ENCODE assay signal across 28 mouse cellular contexts in genomic region chr6:91767550-91767949, GRCm38 (mm10). TPM values are rescaled to one million over a fixed set of nuclear protein-coding genes. Genes with fewer than 3 reads are reported as not detected.
DNase-seq lines count a peak whose midpoint lies in the region; ATAC-seq and TF ChIP-seq lines count a peak whose summit lies in the region.
"Had no signal": no experiment of that assay in that cellular context is flagged by ENCODE, and none has a peak within 500 bp of the region (broad histone marks: within the 10 kb centered on the region; RNA-seq: fewer than 3 reads in every experiment).

No protein-coding gene starts in this region.

- no peak overlapping the region for H3K27ac ChIP-seq in lung, postnatal 0 days (ENCODE audit: low read length)
- H3K27ac ChIP-seq in CH12.LX (ENCODE audit: insufficient read depth, low read depth): no peak overlapping the region
- H3K27ac ChIP-seq in limb, embryonic 10.5 days: no peak overlapping the region
- no peak overlapping the region for H3K27ac ChIP-seq in kidney, embryonic 16.5 days (ENCODE audit: low read length)
- no peak overlapping the region for H3K27ac ChIP-seq in hindbrain, postnatal 0 days
- H3K27ac ChIP-seq: embryonic facial prominence, embryonic 10.5 days; embryonic facial prominence, embryonic 13.5 days; forebrain, embryonic 13.5 days; heart, adult 2 months; hindbrain, embryonic 12.5 days; hindbrain, embryonic 15.5 days; intestine, embryonic 15.5 days had no signal

- 58% methylated on average over 8 of the region's 8 CpGs for WGBS in lung, postnatal 0 days
- 87% methylated on average over 8 of the region's 8 CpGs for whole genome bisulfite sequencing in limb, embryonic 10.5 days
- WGBS in kidney, embryonic 16.5 days: 81% methylated on average over 8 of the region's 8 CpGs
- WGBS in hindbrain, postnatal 0 days: 86% methylated on average over 8 of the region's 8 CpGs

- TF ChIP-seq RAD21 in CH12.LX (IDR thresholded peaks at IDR 0.05; ENCODE audit: low read depth, low read length): no peak

- H3K79me2 ChIP-seq in CH12.LX (replicated peaks; ENCODE audit: control insufficient read depth, extremely low read depth, insufficient read depth, poor library complexity, severe bottlenecking): no peaks in the 10 kb centered on the region

- no peaks in the 10 kb centered on the region for H3K27me3 ChIP-seq in lung, postnatal 0 days (replicated peaks; ENCODE audit: insufficient read depth, low read length)
- H3K27me3 ChIP-seq in CH12.LX (replicated peaks): peaks cover 7% of the 10 kb centered on the region
- no peaks in the 10 kb centered on the region for H3K27me3 ChIP-seq in limb, embryonic 10.5 days (ENCODE audit: low read depth, poor library complexity, severe bottlenecking)
- H3K27me3 ChIP-seq in kidney, embryonic 16.5 days (ENCODE audit: insufficient read depth, low read length): no peaks in the 10 kb centered on the region
- H3K27me3 ChIP-seq in hindbrain, postnatal 0 days (ENCODE audit: insufficient read depth, low read length): no peaks in the 10 kb centered on the region
- H3K27me3 ChIP-seq: embryonic facial prominence, embryonic 13.5 days; forebrain, embryonic 13.5 days; hindbrain, embryonic 12.5 days; hindbrain, embryonic 15.5 days; intestine, embryonic 15.5 days had no signal

- dilution Hi-C loops in CH12.LX (cut with MboI; ENCODE audit: extremely low pct_ligation_motif_present, extremely low pct_unique_long_range_greater_than_20kb, low sequenced_read_pairs): no loop called here

- no peaks in the 10 kb centered on the region for H3K9me3 ChIP-seq in lung, postnatal 0 days (ENCODE audit: low read length)
- peaks cover 3% of the 10 kb centered on the region for H3K9me3 ChIP-seq in CH12.LX (replicated peaks; ENCODE audit: low read length)
- no peaks in the 10 kb centered on the region for H3K9me3 ChIP-seq in limb, embryonic 10.5 days (replicated peaks)
- no peaks in the 10 kb centered on the region; the same call in 1 of the 2 replicates for H3K9me3 ChIP-seq in kidney, embryonic 16.5 days (ENCODE audit: low read length)
- H3K9me3 ChIP-seq in hindbrain, postnatal 0 days (ENCODE audit: low read length): no peaks in the 10 kb centered on the region
- H3K9me3 ChIP-seq: hindbrain, embryonic 15.5 days; intestine, embryonic 15.5 days had no signal

- ATAC-seq in lung, postnatal 0 days: no peak; the same call in 1 of the 2 replicates
- 0 out of 2 replicates have a peak, but pooled peaks have one; percentile 47 for ATAC-seq in common myeloid progenitor, adult 5-6 weeks (replicated peaks; ENCODE audit: low read depth, poor library complexity, severe bottlenecking)
- no peak for ATAC-seq in kidney, embryonic 16.5 days (ENCODE audit: low FRiP score, low TSS enrichment)
- no peak for ATAC-seq in hindbrain, postnatal 0 days
- ATAC-seq: activated CD4-positive, CD25-positive, alpha-beta regulatory T cell, adult 4 months; forebrain, embryonic 13.5 days; forebrain, embryonic 16.5 days; intestine, embryonic 15.5 days had no signal

- no peak overlapping the region for H3K4me2 ChIP-seq in lung, postnatal 0 days (replicated peaks; ENCODE audit: low read depth, low read length)
- H3K4me2 ChIP-seq in CH12.LX (ENCODE audit: insufficient read depth, low read depth, poor library complexity, severe bottlenecking): peak overlapping the region; percentile 62
- H3K4me2 ChIP-seq in kidney, embryonic 16.5 days (replicated peaks; ENCODE audit: low read depth, low read length): no peak overlapping the region
- no peak overlapping the region for H3K4me2 ChIP-seq in hindbrain, postnatal 0 days (ENCODE audit: low read depth, low read length)
- H3K4me2 ChIP-seq: embryonic facial prominence, embryonic 13.5 days; forebrain, embryonic 13.5 days; heart, embryonic 11.5 days; hindbrain, embryonic 12.5 days; hindbrain, embryonic 15.5 days; intestine, embryonic 15.5 days had no signal

- H3K9ac ChIP-seq in lung, postnatal 0 days (replicated peaks; ENCODE audit: low read depth): no peak overlapping the region
- no peak overlapping the region for H3K9ac ChIP-seq in CH12.LX (ENCODE audit: insufficient read depth, low read depth)
- no peak overlapping the region for H3K9ac ChIP-seq in kidney, embryonic 16.5 days (replicated peaks; ENCODE audit: low read length)
- no peak overlapping the region for H3K9ac ChIP-seq in hindbrain, postnatal 0 days (replicated peaks; ENCODE audit: low read length)
- H3K9ac ChIP-seq: embryonic facial prominence, embryonic 13.5 days; forebrain, embryonic 13.5 days; hindbrain, embryonic 12.5 days; hindbrain, embryonic 15.5 days; intestine, embryonic 15.5 days had no signal

- DNase-seq in lung, postnatal 0 days (ENCODE audit: low spot score): peak; percentile 23
- no peak for DNase-seq in lung, adult 18-20 months
- DNase-seq in CH12.LX (ENCODE audit: extremely low read depth): peak; percentile 30
- DNase-seq in limb, embryonic 10.5 days (ENCODE audit: low spot score): no peak
- no peak for DNase-seq in hindbrain, postnatal 0 days (ENCODE audit: low spot score)
- DNase-seq: adrenal gland, adult 8-10 months; adrenal gland, postnatal 25 days; B cell, adult 2 months; cerebellum, adult 18-20 months; cerebellum, adult 9-10 months; cerebellum, postnatal 14 days; gastrocnemius, postnatal 25 days; heart, adult 2 months; kidney, adult 11 months had no signal

- TF ChIP-seq POLR2A in CH12.LX (IDR thresholded peaks at IDR 0.05; ENCODE audit: low read depth, low read length): no peak

- TF ChIP-seq CTCF in lung, postnatal 0 days (IDR thresholded peaks at IDR 0.05): no peak
- TF ChIP-seq CTCF in CH12.LX (conservative IDR thresholded peaks at IDR 0.05 in 1 of 2, IDR thresholded peaks at IDR 0.05 in 1 of 2; ENCODE audit: low read depth in 2 of 2, low read length in 2 of 2): no peak
- TF ChIP-seq CTCF in hindbrain, postnatal 0 days (IDR thresholded peaks at IDR 0.05; ENCODE audit: low read depth): no peak

- H3K4me3 ChIP-seq in lung, postnatal 0 days (ENCODE audit: low read depth, low read length): no peak overlapping the region
- no peak overlapping the region for H3K4me3 ChIP-seq in CH12.LX (replicated peaks in 1 of 3; ENCODE audit: low read depth in 2 of 3, low read length in 2 of 3, poor library complexity in 1 of 3)
- H3K4me3 ChIP-seq in limb, embryonic 10.5 days: no peak overlapping the region
- H3K4me3 ChIP-seq in kidney, embryonic 16.5 days (ENCODE audit: low read length): no peak overlapping the region
- H3K4me3 ChIP-seq in hindbrain, postnatal 0 days (ENCODE audit: low read length): no peak overlapping the region
- H3K4me3 ChIP-seq: embryonic facial prominence, embryonic 10.5 days; embryonic facial prominence, embryonic 13.5 days; erythroblast, embryonic 14.5 days; forebrain, embryonic 13.5 days; heart, adult 2 months; hindbrain, embryonic 12.5 days; hindbrain, embryonic 15.5 days; intestine, embryonic 15.5 days had no signal

- no peaks in the 10 kb centered on the region for H3K4me1 ChIP-seq in lung, postnatal 0 days (ENCODE audit: insufficient read depth, low read depth, low read length)
- H3K4me1 ChIP-seq in CH12.LX (ENCODE audit: control insufficient read depth in 1 of 2, insufficient read depth in 2 of 2): peaks cover 12 to 13% of the 10 kb centered on the region in 2 experiments
- H3K4me1 ChIP-seq in limb, embryonic 10.5 days: no peaks in the 10 kb centered on the region
- H3K4me1 ChIP-seq in kidney, embryonic 16.5 days (ENCODE audit: insufficient read depth, low read length): no peaks in the 10 kb centered on the region
- no peaks in the 10 kb centered on the region for H3K4me1 ChIP-seq in hindbrain, postnatal 0 days (ENCODE audit: insufficient read depth, low read length)
- H3K4me1 ChIP-seq: embryonic facial prominence, embryonic 10.5 days; embryonic facial prominence, embryonic 13.5 days; forebrain, embryonic 13.5 days; hindbrain, embryonic 12.5 days; hindbrain, embryonic 15.5 days; intestine, embryonic 15.5 days had no signal

- in situ Hi-C loops in CH12.LX (cut with MboI; ENCODE audit: low pct_ligation_motif_present, low pct_unique_long_range_greater_than_20kb, low sequenced_read_pairs): no loop called here

- no peak for TF ChIP-seq EP300 in lung, postnatal 0 days (IDR thresholded peaks at IDR 0.05)
- TF ChIP-seq EP300 in CH12.LX (IDR thresholded peaks at IDR 0.05; ENCODE audit: low read length): peak; percentile 41; the same call in 1 of the 2 replicates

- H3K36me3 ChIP-seq in lung, postnatal 0 days (ENCODE audit: insufficient read depth, low read length): no peaks in the 10 kb centered on the region
- no peaks in the 10 kb centered on the region for H3K36me3 ChIP-seq in CH12.LX (replicated peaks in 1 of 2; ENCODE audit: control insufficient read depth in 1 of 2, insufficient read depth in 1 of 2, low read length in 1 of 2)
- no peaks in the 10 kb centered on the region for H3K36me3 ChIP-seq in limb, embryonic 10.5 days
- H3K36me3 ChIP-seq in kidney, embryonic 16.5 days (ENCODE audit: insufficient read depth, low read length): no peaks in the 10 kb centered on the region
- H3K36me3 ChIP-seq in hindbrain, postnatal 0 days (ENCODE audit: insufficient read depth, low read length): no peaks in the 10 kb centered on the region
- H3K36me3 ChIP-seq: embryonic facial prominence, embryonic 10.5 days; embryonic facial prominence, embryonic 13.5 days; hindbrain, embryonic 12.5 days; intestine, embryonic 15.5 days had no signal

TF ChIP-seq in CH12.LX, 34 proteins besides CTCF, POLR2A, EP300 and RAD21 (continues in another document):
- TF ChIP-seq JUND (conservative IDR thresholded peaks at IDR 0.05; ENCODE audit: low read depth, low read length) (peak; percentile 81), MEF2A (IDR thresholded peaks at IDR 0.05; ENCODE audit: borderline replicate concordance, low read depth, low read length) (peak; percentile 84), MAFK (IDR thresholded peaks at IDR 0.05; ENCODE audit: insufficient replicate concordance, low read length) (peak; percentile 75), MXI1 (IDR thresholded peaks at IDR 0.05; ENCODE audit: low read depth, low read length) (no peak), ETS1 (conservative IDR thresholded peaks at IDR 0.05; ENCODE audit: low read depth, low read length) (peak; percentile 75), POLR2AphosphoS2 (IDR thresholded peaks at IDR 0.05; ENCODE audit: low read depth, low read length) (no peak), PAX5 (IDR thresholded peaks at IDR 0.05; ENCODE audit: low read length) (no peak), TCF12 (IDR thresholded peaks at IDR 0.05; ENCODE audit: low read depth, low read length) (peak; percentile 61; the same call in 1 of the 2 replicates)

RNA-seq across cellular contexts. Expression of gene Grip2, which starts 59.5 kb away (rescaled TPM):
- 0.16 and 0.35 TPM in 2 replicates for polyA plus RNA-seq in lung, postnatal 0 days (2015; fragmentation: Nextera tagmentation; extraction: Ambion mirVana)
- total RNA-seq in CH12.LX (2012; rRNA removed): 0.04 TPM in 1 of 2 replicates, not detected in the other
- total RNA-seq in CH12.LX (2014; rRNA removed): not detected in 2 replicates
- polyA plus RNA-seq in CH12.LX (2012; ENCODE audit: insufficient read length, low read depth): 0.04 and 0.07 TPM in 2 replicates
- total RNA-seq in common myeloid progenitor, adult 5-6 weeks (2017): not detected in 2 replicates
- polyA plus RNA-seq in limb, embryonic 10.5 days (2016; fragmentation: Nextera tagmentation; extraction: Ambion mirVana): 0.06 and 0.28 TPM in 2 replicates
- polyA plus RNA-seq in kidney, embryonic 16.5 days (2015; fragmentation: Nextera tagmentation; extraction: Ambion mirVana): 0.59 and 0.84 TPM in 2 replicates
- 14.6 and 19.2 TPM in 2 replicates for total RNA-seq in hindbrain, postnatal 0 days (2014; rRNA removed)
- 5.2 and 5.3 TPM in 2 replicates for polyA plus RNA-seq in hindbrain, postnatal 0 days (2015; fragmentation: Nextera tagmentation; extraction: Ambion mirVana)
- total RNA-seq: hematopoietic stem cell, adult 5-6 weeks; MEL had no signal
- polyA plus RNA-seq: erythroblast, embryonic 14.5 days had no signal

Comparison
In these comparisons a context has a peak if more than half of its experiments do, and no peak if none do; other contexts are left out.
1. DNase-seq: peak in lung, postnatal 0 days (single experiment) and CH12.LX (single experiment); none in lung, adult 18-20 months (0 of 2), limb, embryonic 10.5 days (single experiment) and hindbrain, postnatal 0 days (single experiment).